Mouse (Mus musculus): ENCODE data around the gene Plekha1.
A peak's percentile ranks its signal among the peaks of the same experiment; 100 is the strongest.

GRCm38 (mm10) chr7:130865613-130866591 is at the start of gene Plekha1:
- TF ChIP-seq CTCF (IDR thresholded peaks at IDR 0.05; ENCODE audit: control insufficient read depth, insufficient read depth, insufficient replicate concordance, low read depth, low read length) (no peak), POLR2A (IDR thresholded peaks at IDR 0.05; ENCODE audit: control insufficient read depth, low read depth, low read length) (0 out of 2 replicates have a peak, but pooled peaks have one; percentile 51)
